Mouse (Mus musculus) kidney, postnatal 36 days (tissue): ENCODE results near the gene Serpina9.
"Not testable (repeated sequence)": the region's sequence is repeated elsewhere in the genome, so short reads cannot be mapped to it uniquely, and the experiment has no call there.

Source experiments
- DNase-seq, 2 experiments: peaks; one replicate each; pipeline ENCODE4 v3.0.0; 2021 to 2022; ENCODE audit warnings: mixed read lengths in 2 of 2

The Serpina9 gene

DNA sequence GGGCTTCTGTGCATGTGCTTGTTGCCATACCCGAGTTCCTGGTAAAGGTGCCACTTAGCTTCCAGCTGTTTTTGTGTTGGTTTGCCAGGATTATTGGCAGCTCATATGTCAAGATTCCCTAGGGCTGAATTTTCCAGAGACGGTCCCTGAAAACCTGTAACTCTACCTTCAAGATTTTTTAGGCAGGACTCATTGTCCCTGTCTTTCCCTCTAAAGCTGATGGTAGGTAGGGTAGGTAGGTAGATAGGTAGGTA is 24.1 kb downstream of the Serpina9 start:
- no peak for DNase-seq

DNA sequence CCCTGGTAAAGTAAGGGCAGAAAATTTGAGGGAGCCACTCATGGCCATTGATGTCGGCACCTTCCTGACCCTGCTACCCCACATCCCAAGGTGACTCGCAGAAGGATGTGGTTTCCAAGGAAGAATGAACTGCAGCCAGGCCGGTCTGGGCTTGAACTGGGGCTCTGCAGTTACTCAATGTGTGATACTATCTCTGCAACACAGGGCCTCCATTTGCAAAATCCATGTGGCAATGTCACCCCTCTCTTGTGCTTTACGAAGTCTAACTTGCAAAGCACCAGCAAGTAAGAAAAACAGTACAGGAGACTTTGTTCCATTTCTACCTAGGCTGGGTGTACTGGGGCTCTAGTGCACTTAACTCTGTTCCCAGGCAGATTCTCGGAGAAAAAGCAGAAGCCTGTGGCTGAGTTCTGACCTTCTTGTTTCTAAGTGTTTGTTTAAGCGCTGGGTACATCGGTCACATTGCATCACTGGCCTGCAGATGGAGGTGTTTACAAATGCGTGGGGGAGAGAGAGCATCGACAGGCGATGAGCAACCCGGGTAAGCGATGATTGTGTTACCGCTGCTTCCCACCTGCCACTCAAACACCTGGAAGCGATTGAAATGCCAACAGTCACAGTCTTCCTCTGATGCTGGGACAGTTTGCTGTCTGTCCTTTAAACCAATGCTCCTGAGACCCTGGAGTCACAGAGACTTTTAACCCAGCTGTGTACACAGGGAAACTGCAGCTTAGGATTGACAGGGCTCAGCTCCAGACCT is 24.6 kb downstream of the Serpina9 start:
- DNase-seq, result peak; percentile 22 to 26

DNA sequence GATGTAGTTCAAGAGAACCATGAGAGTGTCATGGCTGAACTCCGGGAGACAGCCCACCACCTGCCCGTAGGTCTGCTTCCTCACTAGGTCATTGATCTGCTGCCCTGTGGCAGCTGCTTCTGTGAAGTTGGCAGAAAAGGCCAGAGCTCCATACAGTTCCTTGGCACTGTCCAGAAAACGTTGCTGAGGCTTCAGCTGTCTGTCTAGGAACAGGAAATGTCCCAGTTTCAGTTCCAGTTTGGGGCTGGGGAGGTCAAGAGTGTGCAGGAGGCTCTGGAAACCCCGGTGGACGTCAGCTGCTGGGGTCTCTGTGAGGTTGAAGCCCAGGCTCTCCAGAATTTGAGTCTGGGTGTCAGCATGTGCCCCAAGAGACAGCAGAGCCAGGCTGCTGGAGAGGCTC is 27.7 kb downstream of the Serpina9 start:
- DNase-seq, result no peak

DNA sequence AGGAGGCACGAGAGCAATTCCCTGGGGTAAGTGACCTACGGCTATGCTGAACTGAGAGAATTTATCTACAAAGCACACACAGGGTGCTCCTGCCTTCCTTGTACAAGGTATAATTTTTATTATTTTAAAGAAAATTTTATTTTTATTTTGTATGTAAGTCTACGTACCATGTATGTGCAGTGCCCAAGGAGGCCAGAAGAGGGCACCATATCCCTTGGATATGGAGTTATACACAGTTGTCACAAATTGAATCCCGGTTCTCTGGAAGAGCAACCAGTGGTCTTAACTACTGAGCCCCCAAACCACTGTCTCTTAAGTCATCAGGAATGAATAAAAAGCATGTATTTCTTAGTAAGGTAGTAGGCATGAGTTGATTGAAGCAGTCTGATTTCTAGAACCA is 28.6 kb downstream of the Serpina9 start:
- peak; percentile 27 to 78 for DNase-seq

DNA sequence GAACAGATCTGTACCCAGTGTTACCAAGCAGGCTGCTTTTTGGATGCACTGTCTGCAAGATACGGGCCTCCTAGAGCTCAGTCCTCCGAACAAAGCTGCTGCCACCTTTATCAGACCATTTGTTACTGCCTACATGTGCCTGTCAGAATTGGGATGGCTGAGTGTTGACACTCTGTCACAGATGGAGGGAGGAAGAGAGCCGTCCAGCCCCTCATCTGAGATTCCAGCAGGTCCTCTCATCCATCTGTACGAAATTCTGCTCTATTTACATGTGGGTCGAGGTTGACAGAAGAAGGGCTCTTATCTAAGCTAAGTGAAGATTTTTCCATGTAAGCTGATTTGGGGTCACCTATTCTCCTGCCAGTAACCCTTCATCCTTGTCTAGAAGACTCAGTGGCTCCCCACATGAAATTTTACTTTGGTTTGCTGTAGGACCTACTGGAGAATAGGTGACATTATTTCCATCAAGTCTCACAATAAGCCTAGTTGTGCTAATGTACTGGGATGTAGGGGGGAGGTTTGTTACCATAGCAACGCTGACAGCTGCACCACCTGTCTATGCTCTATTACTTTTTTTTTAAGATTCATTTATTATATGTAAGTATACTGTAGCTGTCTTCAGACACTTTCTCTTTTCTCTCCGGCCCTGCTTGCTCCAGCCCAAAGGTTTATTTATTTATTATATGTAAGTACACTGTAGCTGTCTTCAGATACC is 31.8 kb downstream of the Serpina9 start:
- DNase-seq, result no peak

DNA sequence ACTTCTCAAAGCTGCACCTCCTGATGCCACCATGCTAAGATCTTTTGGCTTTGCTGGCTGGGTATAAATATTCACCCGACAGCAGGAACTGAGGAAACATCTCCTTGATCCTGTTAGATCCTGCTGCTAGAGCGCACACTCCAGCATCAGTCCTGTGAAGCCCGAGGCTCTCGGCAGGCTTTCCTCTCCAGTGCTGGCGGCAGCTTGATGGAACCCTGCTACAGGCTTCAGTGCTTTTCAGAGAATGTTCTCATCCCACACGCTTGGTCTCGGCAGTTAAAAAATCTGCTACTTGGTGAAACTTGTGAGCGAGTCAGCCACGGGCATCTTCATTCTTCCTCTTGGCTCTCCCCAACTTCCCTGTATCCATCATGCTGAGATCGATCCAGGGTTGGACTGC is 35.3 kb downstream of the Serpina9 start:
- no peak for DNase-seq

DNA sequence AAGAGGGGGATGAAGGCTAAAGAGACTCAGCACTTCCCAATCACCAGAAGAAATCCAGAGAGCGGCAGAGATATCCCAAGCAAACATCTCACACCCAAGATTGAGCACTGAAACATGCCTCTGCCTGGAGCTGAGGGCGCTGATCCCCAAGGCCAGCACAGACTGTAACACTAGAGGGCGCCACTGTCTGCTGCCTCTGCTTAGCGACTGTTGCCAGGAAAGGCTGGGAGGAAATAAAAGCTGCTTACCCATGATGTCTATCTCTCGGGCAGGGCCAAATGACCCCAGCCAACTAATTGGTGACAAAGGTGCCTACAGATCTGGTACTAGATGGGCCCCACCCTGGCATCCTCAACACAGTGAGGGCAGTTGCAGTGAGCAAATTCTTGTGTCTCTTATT is 35.7 kb downstream of the Serpina9 start:
- DNase-seq, result peak in 1 of 2 experiments; percentile 49

DNA sequence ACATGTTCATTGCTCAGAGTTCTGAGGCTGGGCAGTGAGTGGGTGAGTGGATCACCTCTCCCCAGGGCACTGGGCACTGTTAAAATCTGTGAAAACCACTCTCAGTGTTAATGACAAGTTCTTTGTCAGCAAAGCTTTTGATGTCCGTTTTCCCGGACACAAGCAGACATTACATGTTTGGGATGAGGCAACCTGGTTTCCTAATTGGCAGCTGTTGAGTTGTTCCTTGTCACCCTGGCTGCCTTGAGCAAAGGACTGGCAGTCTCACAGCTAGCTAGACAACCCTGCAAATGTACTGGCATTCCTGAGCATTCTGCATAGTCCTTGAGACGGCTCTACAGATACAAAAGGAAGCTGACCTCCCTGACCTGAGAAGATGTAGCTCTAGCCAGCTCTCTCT is 36.5 kb downstream of the Serpina9 start:
- DNase-seq, result no peak

DNA sequence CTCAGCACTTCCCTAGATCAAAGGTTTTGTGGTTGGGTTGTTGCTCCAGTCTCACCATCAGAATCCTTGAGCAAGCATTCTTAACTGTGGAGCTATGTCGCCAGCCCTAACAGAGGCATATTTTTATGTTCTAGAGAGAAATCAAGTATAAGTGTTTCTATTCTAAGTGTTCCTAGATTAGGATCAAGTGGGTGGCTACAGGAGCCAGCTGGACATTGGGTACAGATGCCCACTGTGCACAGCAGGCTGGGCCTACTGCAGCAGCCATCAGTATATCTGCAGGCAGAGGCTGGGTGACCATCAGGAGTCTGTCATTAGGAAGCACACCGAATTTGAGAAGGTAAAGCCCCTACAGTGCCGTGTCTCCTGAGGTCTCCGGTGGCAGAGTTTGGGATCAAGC is 42.5 kb downstream of the Serpina9 start:
- DNase-seq, result no peak

DNA sequence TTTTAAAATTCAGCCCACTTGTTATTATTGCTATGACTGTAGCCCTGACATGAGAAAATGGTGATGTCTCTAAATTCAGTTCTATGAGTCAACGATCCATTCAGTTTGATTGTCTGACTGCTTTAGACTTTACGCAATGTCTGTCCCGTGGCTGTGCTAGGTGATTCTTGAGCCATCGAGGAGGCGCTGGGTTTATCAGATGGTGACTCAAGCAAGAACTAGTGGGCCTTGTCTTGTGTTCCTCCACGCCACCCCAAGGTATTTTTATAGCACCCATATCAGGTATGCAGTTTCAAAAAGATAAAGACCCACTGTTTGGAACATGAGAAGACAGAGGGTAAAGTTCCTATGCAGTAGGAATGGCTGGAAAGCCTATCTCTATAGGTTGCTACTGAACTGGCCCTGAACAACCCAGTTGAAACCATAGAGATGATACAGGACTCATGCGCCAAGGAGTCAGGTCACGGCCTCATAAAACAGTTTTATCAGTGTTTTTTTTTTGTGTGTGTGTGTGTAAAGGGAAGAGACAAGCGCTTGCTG is 43.9 kb downstream of the Serpina9 start:
- no peak for DNase-seq

DNA sequence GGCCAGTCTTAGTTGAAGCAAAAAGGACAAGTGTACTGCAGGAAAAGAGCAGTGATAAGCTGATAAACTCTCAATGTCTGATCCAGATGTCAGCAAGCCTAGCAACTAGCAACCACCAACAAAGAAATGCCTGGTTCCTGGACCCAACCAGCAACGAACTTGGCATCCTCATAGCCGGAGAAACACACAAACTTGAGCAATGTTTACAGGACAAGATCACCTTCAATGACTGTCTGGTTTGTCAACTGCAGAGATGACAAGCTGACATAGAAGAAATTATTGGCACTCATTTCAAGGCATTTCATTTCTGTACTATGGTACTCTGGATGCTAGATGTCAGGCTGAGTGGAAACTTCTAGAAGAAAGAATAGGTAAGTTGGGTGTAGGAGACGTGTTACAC is 46.8 kb downstream of the Serpina9 start:
- DNase-seq, result no peak

DNA sequence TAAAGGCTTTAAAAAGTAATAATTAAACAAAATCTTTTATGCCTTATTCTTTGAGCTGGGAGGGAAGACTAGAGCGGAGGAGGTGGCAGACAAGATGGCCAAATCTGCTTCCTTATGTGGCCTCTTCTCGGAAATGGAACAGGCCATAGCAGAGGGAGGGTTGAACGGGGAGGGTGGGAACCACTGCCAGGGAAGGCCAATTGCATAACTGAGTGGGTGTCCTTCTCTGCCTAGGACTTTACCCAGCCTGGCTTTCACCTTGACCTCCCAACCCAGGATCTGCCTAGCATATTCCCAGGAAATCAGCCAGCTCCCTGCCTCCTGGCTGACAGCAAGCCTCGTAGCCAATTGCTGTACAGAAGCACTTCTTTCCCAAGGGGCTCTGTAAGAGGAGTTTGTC is 50.3 kb downstream of the Serpina9 start:
- peak; percentile 17 to 47 for DNase-seq

DNA sequence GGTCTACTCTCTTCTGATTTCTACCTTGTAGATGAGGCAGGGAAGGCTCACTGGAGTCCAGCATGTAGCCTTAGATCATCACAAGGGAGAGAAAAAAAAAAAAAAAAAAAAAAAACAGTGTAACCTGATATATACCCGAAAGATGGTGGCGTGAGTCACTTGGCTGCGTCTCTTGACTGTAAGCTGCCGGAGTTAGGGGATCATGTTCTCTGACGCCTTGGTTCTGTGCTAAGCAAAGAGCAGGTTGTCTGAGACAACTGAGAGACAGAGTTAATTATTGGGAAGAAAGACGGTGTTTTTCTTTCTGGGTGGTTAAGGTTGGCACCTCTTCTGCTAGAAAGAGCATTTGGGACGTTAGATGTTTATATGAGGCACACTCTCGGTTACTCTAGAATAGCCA is 50.7 kb downstream of the Serpina9 start:
- no peak for DNase-seq

DNA sequence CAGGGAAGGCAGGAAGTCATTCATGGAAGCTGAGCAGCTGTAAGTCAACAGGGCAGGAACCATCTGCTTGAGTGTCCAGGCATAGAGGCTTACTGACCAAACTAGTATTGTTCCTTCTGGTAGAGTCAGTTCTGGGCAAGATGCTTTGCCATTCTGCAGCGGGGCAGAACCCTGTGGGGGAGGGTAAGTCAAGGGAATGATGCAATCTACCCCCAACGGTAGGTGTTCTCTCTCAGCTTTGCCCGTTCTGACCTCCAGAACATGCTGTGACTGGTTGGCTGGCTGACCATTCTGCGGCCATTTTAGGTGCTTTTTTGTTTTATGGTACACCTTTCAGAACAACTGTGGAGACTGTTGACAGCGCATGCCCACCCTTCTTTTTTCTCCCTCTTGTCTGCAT is 51.2 kb downstream of the Serpina9 start:
- DNase-seq, result peak in 1 of 2 experiments; percentile 10

DNA sequence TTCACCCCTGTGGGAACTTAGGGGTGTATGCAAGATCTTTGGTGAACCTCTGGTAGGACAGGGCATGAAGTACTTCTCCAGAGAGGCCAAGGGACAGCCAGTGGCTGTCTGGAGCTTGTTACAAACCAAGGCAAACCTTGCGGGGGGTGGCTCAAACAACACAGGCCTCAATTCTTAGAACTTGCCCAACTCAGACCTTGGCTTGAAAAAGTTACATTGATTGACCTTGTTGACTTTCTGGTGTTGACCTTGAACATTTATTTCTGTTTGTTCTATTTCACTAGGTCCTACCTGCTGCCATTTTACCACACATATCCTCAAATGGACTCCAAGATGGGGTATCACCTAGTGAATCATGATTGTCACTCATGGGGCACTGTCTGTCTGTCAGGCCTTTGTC is 51.8 kb downstream of the Serpina9 start:
- no peak for DNase-seq

DNA sequence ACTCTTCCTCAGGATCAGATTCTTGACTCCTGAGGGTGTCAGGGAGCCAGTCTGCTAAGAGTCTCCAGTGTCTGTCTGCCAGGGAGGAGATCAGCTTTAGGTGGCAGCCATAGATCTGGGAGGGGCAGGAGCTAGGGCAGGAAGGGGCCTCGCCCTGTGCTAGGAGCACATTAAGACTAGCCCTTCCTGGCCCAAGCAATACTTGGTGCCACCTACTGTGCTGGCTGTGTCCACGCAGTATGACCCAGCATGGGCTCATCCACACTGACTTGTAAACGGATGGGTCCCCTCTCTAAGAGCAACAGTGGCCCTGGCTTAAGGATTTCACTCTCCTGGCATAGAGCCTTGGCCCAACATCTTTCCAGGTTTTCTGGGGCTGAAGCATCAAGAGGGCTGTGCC is 54.8 kb downstream of the Serpina9 start, which contains the start of gene Serpina1e:
Gene Serpina1e (minus strand): TSS at position 178 of the 400 bp plus-strand sequence.
- no peak for DNase-seq

DNA sequence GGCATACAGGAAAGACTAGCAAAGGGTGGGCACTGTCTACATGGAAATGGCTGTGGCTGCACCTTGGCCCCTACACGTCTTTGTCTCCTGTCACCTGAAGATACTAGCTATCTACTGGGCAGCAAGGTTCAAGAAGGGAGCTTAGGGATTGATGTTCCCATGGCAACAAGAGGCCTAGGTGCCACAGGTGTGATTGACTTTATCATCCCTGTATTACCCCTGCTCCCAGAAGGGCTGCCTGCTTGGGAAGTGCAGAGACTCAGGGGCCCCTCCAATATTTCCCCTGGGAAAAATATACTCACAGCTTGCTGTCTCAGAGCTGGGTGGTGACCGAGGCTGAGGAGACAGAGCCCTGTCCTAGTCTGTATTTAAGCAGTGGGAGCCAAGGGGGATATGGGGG is 57.0 kb downstream of the Serpina9 start:
- not testable (repeated sequence) for DNase-seq

DNA sequence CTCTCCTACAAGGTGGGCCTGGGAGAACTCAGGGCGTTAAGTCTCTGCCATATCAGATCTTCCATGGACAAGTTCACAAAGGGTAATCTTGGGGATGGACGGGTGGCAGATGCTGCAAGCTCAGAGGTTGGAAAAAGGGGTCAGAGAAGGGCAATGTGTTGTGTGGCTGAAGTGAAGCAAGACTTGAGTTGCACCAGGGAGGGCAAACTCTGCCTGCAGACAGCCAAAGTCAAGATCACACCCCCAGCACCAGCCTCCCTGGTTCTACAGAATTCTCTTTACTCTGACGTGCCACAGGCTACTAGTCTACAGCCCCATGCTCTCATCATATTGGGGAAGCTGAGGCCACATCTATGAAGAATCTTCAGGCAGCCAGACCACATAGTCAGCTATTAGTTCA is 60.6 kb downstream of the Serpina9 start:
- not testable (repeated sequence) for DNase-seq

DNA sequence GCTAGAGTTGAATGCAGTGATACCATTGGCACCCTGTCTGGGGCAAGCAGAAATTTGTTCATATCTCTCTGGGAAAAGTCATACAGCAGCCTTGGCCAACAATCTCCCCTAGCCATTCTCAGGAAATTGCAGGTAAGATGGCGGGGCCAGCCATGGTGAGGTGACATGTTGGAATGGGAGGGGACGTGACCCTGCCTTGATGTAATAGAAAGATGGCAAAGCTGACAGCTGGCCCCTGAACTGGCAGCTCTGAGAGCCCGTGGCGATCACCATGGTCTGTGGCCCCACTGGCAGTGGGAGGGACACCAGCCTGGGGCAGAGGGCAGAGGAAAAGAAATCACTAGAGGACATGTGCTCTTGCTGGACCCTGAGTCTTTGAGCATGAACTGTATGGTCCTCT is 67.3 kb downstream of the Serpina9 start:
- no peak for DNase-seq
